Mouse (Mus musculus) forebrain, embryonic 14.5 days (tissue): ENCODE data around the gene Suclg2. TPM values are rescaled to one million over a fixed set of nuclear protein-coding genes. Genes with fewer than 3 reads are reported as not detected.

Source experiments
- ATAC-seq: fragments of 200-750 bp; cut with Nextera tagmentation; 2 replicates; pipeline ENCODE4 v1.8.0; 2017; ENCODE audit warnings: mild to moderate bottlenecking, moderate library complexity
- DNase-seq: peaks from one replicate; pipeline ENCODE4 v3.0.0-alpha.2; 2015; ENCODE audit warnings: low spot score
- H3K27ac ChIP-seq: fragments of 300-500 bp; sonication (generic); 2 replicates; pipeline ENCODE4 v1.5.1; 2014; ENCODE audit warnings: low read depth, mild to moderate bottlenecking, control low read depth, low read length, moderate library complexity
- H3K27me3 ChIP-seq: fragments of 300-500 bp; sonication (generic); replicated peaks from 2 replicates; pipeline ENCODE4 v1.6.1; 2014; ENCODE audit warnings: low read length, control low read depth, mixed read lengths; ENCODE audit not compliant: control insufficient read depth, insufficient read depth
- H3K36me3 ChIP-seq: fragments of 300-500 bp; sonication (generic); 2 replicates; pipeline ENCODE4 v1.6.1; 2014; ENCODE audit warnings: low read length, control low read depth; ENCODE audit not compliant: control insufficient read depth, insufficient read depth
- H3K4me1 ChIP-seq: fragments of 300-500 bp; sonication (generic); 2 replicates; pipeline ENCODE4 v1.6.1; 2014; ENCODE audit warnings: antibody characterized with exemption, low read length, control low read depth; ENCODE audit not compliant: control insufficient read depth, insufficient read depth
- H3K4me2 ChIP-seq: fragments of 300-500 bp; sonication (generic); 2 replicates; pipeline ENCODE4 v1.6.1; 2014; ENCODE audit warnings: mild to moderate bottlenecking, control low read depth, low read length
- H3K4me3 ChIP-seq: fragments of 300-500 bp; sonication (generic); 2 replicates; pipeline ENCODE4 v1.5.1; 2014; ENCODE audit warnings: low read depth, low read length, control low read depth
- H3K9ac ChIP-seq: fragments of 300-500 bp; sonication (generic); 2 replicates; pipeline ENCODE4 v1.6.1; 2014; ENCODE audit warnings: mild to moderate bottlenecking, low read length, control low read depth, moderate library complexity
- H3K9me3 ChIP-seq: fragments of 300-500 bp; sonication (generic); replicated peaks from 2 replicates; pipeline ENCODE4 v1.6.1; 2016; ENCODE audit warnings: low read length, control low read depth, mixed read lengths; ENCODE audit not compliant: control insufficient read depth
- WGBS: fragments of 180-500 bp; shearing (Covaris S2); extraction: QIAGEN DNeasy Blood & Tissue Kit; methylation state at CpG from one replicate; pipeline ENCODE4 v1.1.7; 2014; 5-methylcytosine and 5-hydroxymethylcytosine counted together
- polyA plus RNA-seq: library from polyadenylated mRNA; unstranded; fragments of >200 nt; fragmentation: Nextera tagmentation; extraction: Ambion mirVana; gene quantifications from 2 replicates; pipeline ENCODE4 v1.2.1, GENCODE M21; 2014

Suclg2 gene
- polyA plus RNA-seq, 1 experiment from 2014 or later, result 22.3 TPM

DNA sequence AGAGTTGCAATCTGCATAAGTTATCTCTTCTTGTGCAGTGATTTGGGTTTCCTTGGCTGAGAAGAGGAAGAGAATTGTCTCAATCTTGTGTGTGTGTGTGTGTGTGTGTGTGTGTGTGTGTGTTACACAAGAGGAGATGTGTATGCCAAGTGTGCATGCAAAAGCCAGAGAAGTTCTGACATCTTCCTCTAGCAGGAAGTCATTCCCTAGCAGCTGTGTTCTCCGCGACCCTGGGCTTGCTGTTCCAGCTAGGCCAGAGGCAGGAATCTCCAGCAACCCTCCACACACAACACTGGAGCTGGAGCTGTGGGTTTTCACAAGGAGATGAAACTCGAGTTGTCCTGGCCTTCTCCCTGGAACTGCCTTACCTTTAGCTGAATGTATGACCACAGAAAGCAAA lies 38.9 kb downstream of the Suclg2 start:
- no peak overlapping the region for H3K4me2 ChIP-seq
- 87% methylated on average over 3 of the region's 3 CpGs for WGBS
- no peaks in the 10 kb centered on the region for H3K27me3 ChIP-seq
- H3K9ac ChIP-seq, result no peak overlapping the region
- no peak for ATAC-seq
- no peak for DNase-seq
- peaks cover 1% of the 10 kb centered on the region; the same call in 1 of the 2 replicates for H3K4me1 ChIP-seq
- H3K4me3 ChIP-seq, result no peak overlapping the region
- H3K9me3 ChIP-seq, result no peaks in the 10 kb centered on the region
- H3K27ac ChIP-seq, result no peak overlapping the region
- H3K36me3 ChIP-seq, result no peaks in the 10 kb centered on the region

DNA sequence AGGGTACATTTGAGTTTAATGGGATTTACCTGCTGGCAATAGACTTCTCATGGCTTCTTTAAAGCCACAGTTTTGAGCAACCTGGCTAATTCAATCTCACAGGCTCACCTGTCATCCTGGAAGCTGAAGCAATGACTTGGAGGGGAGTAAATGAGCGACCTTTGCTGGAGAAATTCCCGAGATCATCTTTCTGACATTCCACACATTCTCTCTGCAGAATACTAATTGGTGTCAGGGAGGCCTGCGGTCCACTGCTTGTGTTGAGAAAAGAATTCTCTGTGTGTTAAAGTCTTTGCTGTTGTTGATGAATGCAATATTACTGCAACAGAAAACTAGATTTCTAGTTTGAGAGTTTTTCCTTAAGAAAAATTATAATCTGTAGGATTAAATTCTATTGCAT lies 39.3 kb downstream of the Suclg2 start:
- WGBS, result 68% methylated on average over 3 of the region's 3 CpGs
- Histone ChIP-seq H3K4me3 (no peak overlapping the region), H3K36me3 (no peaks in the 10 kb centered on the region), H3K27ac (no peak overlapping the region), H3K27me3 (no peaks in the 10 kb centered on the region), H3K9me3 (no peaks in the 10 kb centered on the region), H3K4me2 (no peak overlapping the region), H3K9ac (no peak overlapping the region), H3K4me1 (peaks cover 6% of the 10 kb centered on the region; the same call in 1 of the 2 replicates)
- no peak for DNase-seq
- no peak for ATAC-seq

DNA sequence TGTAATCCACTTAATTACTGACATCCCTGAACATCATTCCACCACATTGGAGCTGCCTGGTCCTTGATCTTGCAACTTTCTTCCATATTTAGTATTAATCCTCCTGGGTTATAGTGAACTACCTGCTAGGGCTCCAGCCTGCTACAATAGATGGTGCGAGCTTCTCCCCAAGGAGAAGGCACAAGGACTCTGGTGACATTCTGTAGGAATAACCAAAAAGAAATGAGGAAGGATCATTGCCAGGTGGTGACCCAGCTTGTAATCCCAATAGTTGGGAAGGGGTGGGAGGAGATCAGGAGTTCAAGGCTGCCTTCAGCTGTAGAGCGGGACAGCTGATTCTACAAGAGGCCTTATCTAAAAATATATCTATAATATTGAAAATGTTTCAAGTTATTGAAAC lies 41.6 kb downstream of the Suclg2 start:
- H3K27ac ChIP-seq, result no peak overlapping the region

DNA sequence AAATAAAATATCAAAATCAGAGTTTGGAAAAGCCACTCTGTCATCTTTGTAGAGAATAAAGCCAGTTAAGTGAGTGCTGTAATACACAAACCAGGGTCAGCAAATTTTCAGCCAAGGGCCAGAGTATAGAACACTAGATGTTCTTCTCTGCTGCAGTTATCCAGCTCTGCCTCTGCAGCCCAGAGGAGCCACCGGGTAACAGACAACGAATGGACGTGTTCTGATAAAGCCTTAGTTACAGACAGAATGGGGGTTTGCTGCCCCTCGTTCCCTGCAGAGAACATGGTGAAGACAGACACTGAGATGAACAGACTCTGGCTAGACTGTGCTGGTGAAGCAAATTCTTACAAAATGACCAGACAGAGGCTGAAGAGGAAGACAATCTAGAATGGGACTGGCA lies 42.2 kb downstream of the Suclg2 start:
- no peaks in the 10 kb centered on the region for H3K27me3 ChIP-seq
- H3K4me3 ChIP-seq, result no peak overlapping the region
- H3K4me1 ChIP-seq, result peaks cover 6% of the 10 kb centered on the region; the same call in 1 of the 2 replicates
- no peak overlapping the region for H3K27ac ChIP-seq
- no peak for DNase-seq
- 57% methylated on average over 4 of the region's 4 CpGs for WGBS
- H3K9me3 ChIP-seq, result no peaks in the 10 kb centered on the region
- H3K9ac ChIP-seq, result no peak overlapping the region
- no peak for ATAC-seq
- no peak overlapping the region for H3K4me2 ChIP-seq
- H3K36me3 ChIP-seq, result no peaks in the 10 kb centered on the region

More for the DNA sequence above, 41.6 kb downstream of the Suclg2 start:
- DNase-seq (no peak), ATAC-seq (no peak)
- Histone ChIP-seq H3K36me3 (no peaks in the 10 kb centered on the region), H3K9me3 (no peaks in the 10 kb centered on the region), H3K27me3 (no peaks in the 10 kb centered on the region), H3K4me3 (no peak overlapping the region), H3K9ac (no peak overlapping the region), H3K4me2 (no peak overlapping the region), H3K4me1 (peaks cover 6% of the 10 kb centered on the region; the same call in 1 of the 2 replicates)
- 91% methylated on average over 2 of the region's 2 CpGs for WGBS

DNA sequence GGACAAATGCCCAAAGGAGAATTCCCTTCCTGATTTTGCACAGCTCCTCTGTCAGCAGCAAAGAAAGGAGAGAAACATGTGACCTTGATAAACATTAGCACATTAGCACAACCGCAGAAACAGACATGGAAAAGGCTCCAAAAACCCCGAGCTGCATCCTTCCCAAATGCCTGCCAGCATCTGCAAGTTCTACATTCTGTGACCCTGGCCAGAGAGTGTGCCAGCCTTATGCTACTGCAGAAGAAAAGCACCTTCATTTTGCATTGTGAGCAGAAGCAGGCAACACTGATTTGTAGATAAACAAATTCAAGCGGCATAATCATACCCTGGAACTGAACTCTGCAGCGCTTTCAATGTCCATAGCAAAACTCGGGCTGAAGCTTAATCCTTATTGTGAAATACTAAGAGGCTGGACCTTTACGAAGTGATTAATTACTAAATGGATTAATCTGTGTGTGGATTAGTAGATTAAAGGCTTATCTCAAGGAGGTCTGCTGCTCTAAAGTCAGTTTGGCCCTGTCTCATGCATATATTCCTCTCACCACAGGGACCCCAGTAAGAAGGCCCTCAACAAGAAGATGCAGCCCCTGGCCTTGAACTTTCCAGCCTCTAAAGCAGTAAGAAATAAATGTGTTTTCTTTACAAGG lies 43.4 kb downstream of the Suclg2 start:
- Histone ChIP-seq H3K9ac (no peak overlapping the region), H3K4me1 (peaks cover 6% of the 10 kb centered on the region; the same call in 1 of the 2 replicates), H3K4me3 (no peak overlapping the region), H3K27ac (no peak overlapping the region), H3K4me2 (no peak overlapping the region), H3K27me3 (no peaks in the 10 kb centered on the region), H3K36me3 (no peaks in the 10 kb centered on the region), H3K9me3 (no peaks in the 10 kb centered on the region)
- DNase-seq, result peak; percentile 24
- no peak for ATAC-seq
- WGBS, result 14% methylated on average over 6 of the region's 6 CpGs

DNA sequence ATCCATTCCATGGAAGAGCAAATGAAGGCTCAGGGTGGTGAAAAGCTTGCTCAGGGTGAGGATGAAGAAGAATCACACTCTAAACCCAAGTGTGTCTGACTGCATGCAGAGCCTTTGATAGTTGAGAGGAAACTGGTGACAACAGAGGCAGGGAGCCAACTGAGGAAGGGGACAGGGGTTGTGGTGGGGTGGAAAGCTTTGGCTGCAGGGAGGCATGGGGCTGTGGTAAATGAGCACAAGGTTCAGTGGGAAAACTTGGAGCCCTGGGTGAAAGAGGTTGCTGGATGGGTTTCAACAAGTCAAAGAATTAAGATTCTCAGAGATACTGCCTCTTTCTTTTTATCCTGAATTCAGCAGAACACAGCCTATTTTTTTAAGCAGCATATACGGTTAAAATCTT lies 43.9 kb downstream of the Suclg2 start:
- H3K9ac ChIP-seq, result no peak overlapping the region
- ATAC-seq, result no peak
- no peak for DNase-seq
- H3K4me3 ChIP-seq, result no peak overlapping the region
- no peak overlapping the region for H3K4me2 ChIP-seq
- H3K9me3 ChIP-seq, result no peaks in the 10 kb centered on the region
- H3K27me3 ChIP-seq, result no peaks in the 10 kb centered on the region
- peaks cover 6% of the 10 kb centered on the region; the same call in 1 of the 2 replicates for H3K4me1 ChIP-seq
- no peak overlapping the region for H3K27ac ChIP-seq
- no peaks in the 10 kb centered on the region for H3K36me3 ChIP-seq
- WGBS, result 33% methylated on average over 1 of the region's 1 CpGs

DNA sequence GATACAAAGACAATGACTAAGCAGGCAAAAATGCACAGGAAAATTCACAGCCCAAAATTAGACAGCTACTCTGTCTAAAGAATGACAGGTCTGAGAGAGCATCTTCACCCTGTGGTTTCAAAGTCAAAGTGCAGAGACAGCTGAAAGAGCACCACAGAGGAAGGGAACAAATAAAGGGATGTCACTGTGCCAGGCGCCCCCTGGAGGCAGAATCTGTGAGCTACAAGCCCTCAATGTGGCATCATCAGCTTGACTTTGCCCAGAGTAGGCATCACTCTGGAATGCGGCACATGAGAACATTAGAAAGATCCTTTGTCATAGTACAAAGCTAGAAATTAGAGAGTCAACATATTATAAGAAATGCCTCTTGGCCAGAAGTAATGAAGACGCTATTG lies 49.3 kb downstream of the Suclg2 start:
- no peak for ATAC-seq
- Histone ChIP-seq H3K36me3 (no peaks in the 10 kb centered on the region), H3K4me3 (no peak overlapping the region), H3K27me3 (no peaks in the 10 kb centered on the region), H3K27ac (no peak overlapping the region), H3K4me2 (no peak overlapping the region), H3K9ac (no peak overlapping the region), H3K9me3 (no peaks in the 10 kb centered on the region), H3K4me1 (peaks cover under 1% of the 10 kb centered on the region; the same call in 1 of the 2 replicates)
- DNase-seq, result peak; percentile 36
- 60% methylated on average over 3 of the region's 3 CpGs for WGBS

DNA sequence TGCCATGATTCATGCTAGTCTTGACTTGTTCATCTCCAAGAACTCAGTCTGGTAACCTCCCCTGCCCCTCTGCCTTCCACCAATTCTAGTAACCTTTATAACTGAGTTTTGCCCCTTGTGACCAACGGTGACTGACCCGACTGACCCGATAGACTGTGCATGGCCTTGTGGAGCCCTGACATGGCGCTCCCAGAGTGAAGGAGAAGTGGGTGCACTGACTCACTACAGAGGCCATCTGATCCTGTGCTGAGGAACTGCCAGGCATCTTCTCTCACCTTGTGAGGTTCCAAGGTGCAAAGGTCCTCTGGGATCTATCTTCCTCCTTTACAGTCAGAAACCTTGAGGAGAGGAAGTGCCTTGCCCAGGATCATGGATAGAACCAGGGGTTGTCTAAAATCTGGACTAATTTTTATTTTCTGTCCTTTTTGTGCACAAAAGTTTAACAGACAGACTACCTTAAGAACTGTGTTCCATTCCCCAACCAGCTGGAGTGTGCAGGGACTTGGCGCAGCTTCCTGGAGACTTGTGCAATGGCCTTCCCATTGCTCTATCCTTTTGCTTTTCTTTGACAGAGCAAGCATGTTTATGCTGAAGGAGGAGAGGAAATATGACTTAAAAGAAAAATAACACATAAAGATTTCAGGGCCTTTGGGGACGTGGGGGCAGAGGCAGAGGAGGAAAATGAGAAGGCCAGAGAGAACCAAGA lies 49.8 kb downstream of the Suclg2 start:
- 98% methylated on average over 6 of the region's 6 CpGs for WGBS
- ATAC-seq (no peak), DNase-seq (no peak)
- no peaks in the 10 kb centered on the region for H3K9me3 ChIP-seq
- H3K4me2 ChIP-seq, result no peak overlapping the region
- no peak overlapping the region for H3K4me3 ChIP-seq
- no peaks in the 10 kb centered on the region for H3K27me3 ChIP-seq
- H3K4me1 ChIP-seq, result no peaks in the 10 kb centered on the region
- H3K27ac ChIP-seq, result no peak overlapping the region
- H3K36me3 ChIP-seq, result no peaks in the 10 kb centered on the region
- no peak overlapping the region for H3K9ac ChIP-seq

DNA sequence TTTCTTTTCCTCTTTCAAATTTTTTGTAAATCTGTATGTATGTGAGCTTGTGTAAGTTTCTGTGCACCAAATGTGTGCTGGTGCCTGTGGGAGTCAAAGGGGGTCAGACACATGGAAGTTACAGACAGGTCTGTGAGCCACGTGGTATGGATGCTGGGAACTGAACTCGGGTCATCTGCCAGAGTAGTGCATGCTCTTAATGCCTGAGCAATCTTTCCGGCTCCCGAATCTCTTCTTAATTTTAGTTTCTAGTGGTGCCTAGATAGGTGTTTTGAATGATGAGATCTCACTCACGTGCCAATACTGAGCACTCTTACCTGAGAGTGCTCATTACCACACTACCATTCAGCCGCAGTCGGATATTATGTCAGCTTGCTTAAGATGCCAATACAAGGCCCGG lies 60.9 kb downstream of the Suclg2 start:
- Histone ChIP-seq H3K36me3 (no peaks in the 10 kb centered on the region), H3K9ac (no peak overlapping the region)
- whole genome bisulfite sequencing, result 95% methylated on average over 8 of the region's 8 CpGs

More for the DNA sequence above, 60.9 kb downstream of the Suclg2 start:
- DNase-seq, result no peak
- Histone ChIP-seq H3K9me3 (no peaks in the 10 kb centered on the region), H3K4me1 (no peaks in the 10 kb centered on the region), H3K4me2 (no peak overlapping the region), H3K4me3 (no peak overlapping the region), H3K27ac (no peak overlapping the region), H3K27me3 (no peaks in the 10 kb centered on the region)
- no peak for ATAC-seq
